Mouse (Mus musculus) CD8-positive naive resting alpha-beta T cell, adult 2 months (primary cell): Measurements from ENCODE around the gene Oas2.
A peak's percentile ranks its signal among the peaks of the same experiment; 100 is the strongest.

ENCODE experiments used
- DNase-seq, 2 experiments: peaks; one replicate each; pipeline ENCODE4 v3.0.0; 2022; ENCODE audit warnings: low read depth in 2 of 2, low spot score in 2 of 2

The Oas2 gene

DNA sequence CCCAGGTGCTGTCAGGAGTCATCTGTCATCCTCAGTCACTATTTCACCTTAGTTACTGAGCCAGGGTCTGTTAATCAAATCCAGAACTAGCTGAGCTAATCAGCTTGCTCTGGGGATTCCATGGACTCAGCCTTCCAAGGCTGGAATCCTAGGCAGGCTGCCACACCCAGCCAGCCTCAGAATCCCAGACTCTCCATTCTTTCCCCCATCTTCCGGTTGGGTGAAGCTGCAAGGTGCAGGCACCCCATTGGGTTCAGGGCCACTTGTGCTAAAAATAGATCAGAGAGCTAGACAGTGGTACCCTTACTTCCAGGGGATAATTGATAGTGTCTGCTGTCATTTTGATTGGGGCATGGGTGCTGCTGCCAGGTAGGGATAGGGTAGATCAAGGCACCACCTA lies 16.9 kb downstream of the Oas2 start:
- no peak for DNase-seq

DNA sequence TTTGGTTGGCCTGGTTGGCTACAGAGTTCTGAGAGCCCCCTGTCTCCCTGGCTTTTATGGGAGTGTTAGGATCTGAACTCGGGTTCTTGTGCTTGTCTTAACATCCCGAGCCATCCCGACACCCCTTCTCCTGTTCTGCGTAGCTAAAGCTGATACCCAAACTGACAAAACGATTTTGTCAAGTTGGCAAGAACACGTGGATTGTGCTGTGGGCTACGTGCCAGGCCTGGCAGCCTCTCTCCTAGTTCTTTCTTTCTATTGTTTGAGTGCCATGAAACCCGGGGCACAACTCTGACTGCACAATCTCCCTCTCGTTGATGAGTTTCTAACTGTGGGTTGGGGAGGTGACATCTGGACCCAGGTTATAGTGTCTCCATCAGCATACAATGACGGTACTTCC lies 20.3 kb downstream of the Oas2 start:
- DNase-seq, result no peak

DNA sequence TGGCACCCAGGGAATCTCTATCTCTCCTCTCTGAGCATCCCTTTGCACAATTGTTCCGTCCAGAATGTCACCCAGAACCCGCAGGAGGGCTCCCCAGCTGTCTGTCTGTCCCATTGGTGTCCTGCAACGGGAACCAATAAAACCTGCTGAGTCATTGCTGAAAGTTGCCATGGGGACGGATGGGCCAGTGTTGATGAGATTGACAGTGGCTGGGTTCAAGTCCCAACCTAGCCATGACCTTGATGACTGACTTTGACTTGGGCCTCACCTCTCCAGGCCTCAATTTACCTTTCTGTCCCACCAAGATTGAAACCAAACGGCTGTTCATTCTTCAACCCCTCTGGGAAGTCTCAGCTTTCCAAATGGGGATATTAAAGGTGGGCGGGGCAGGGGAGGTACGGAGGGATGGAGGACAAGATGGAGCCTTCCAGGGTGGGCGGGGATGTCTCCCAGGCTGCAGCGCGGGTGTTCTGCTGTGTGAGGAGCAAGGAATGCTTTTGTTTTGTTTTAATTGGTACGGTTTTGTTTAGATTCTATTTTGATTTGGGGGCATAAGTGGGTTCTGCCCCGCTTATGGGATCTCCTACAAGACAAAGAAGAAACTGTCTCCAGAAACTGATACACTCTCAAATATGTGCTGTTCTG lies 23.7 kb downstream of the Oas2 start:
- DNase-seq, result no peak

DNA sequence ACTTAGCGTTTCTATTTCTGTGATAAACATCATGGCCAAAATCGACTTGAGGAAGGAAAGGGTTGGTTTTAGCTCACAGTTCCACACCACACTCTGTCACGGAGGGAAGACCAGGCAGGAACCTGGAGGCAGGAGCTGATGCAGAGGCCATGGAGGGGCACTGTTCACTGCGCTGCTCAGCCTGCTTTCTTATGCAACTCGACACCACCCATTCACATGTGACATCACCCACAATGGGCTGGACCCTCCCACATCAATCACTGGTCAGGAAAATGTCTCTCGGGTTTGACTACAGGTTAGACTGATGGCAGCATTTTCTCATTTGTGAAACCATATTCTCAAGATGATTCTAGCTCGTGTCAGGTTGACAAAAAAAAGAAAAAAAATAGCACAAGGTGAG lies 28.6 kb downstream of the Oas2 start:
- no peak for DNase-seq

DNA sequence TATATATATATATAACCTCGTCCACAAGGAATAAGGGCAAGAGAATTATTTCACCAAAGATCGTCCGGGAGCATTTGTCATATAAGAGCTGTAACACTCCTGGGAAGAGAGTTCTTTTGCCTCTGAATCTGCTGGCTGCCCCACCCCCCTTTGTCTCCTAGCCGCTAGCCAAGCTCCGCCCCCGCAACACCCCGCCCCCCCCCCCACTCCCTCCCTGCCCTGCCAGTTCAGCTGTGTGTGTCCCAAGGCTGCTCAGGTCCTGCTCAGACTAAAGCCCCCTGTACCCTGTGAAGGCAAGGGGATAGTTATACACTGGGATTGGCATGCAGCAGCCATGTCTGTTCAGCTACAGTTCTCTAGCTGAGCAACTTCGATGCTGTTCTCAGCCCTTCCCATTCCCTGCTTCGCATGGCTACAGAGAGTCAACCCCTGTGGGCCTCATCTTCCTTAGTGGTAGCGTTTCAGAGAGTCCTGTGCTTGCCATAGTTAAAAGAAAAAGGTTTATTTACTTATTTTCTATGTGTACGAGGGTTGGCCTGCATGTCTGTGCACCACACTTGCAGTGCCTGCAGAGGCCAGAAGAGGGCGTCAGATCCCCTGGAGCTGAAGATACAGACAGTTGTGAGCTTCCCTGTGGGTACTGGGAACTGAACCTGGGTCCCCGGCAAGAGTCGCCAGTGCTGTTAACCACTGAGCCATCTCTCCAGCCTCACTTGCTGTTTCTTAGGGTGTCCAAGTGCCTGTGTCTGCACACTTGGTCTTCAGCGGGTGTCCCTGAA lies 30.9 kb downstream of the Oas2 start:
- no peak for DNase-seq

DNA sequence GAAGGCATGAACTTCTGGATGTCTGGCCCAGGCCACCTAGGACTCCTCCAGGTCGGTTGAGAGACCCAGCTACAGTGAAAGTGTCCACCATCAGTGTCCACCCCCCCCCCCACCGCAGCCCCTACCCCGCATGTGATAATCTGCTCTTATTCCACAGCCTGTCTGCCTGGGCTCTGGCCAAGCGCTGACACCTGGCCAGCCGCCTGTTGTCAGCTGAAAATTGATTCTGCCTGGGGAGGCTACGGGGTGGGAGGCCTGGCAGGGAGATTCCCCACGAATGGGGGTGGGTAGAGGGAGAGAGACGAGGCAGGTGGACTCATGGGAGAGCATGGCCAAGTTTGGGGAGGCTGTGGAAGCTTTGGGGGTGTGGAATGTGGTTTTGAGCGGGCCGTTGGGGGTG lies 32.5 kb downstream of the Oas2 start:
- DNase-seq, result no peak

DNA sequence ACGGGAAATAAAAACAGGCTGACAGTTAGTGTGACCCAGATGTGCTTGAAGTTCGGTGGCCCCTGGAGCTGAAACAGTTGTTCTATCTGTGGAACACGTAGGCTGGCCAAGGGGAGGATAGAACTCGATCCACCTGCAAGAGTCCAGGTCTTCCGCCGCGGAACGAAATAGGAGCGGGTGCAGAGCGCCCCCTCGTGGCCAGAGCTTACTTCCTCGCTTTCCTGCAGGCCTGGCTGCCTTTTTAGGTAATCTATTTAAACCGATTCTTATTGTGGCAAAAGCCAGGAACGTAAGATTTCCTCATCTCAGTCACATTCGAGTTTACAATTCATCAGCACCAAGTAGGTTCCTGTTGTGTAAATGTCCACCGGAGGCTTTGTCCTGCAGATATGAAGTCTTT lies 35.3 kb downstream of the Oas2 start:
- peak; percentile 87 to 88 for DNase-seq

DNA sequence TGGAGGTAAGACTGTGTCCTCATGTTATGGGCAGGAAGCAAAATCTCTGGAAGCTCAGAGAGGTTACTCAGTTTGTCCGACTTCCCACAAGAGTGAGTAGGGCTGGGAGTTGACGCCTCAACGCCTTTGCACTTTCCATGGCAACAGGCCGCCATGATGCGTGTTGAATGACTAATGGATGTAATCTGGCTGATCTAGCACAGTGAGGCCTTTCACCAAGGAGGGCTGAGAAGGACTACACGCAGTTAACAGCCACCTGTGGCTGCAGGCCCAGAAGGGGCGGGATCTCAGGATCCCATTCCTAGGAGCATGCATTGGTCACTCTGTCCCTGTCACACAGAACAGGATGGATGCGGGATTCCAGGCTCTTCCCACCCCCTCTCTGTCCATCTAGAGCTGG lies 36.9 kb downstream of the Oas2 start:
- no peak for DNase-seq

DNA sequence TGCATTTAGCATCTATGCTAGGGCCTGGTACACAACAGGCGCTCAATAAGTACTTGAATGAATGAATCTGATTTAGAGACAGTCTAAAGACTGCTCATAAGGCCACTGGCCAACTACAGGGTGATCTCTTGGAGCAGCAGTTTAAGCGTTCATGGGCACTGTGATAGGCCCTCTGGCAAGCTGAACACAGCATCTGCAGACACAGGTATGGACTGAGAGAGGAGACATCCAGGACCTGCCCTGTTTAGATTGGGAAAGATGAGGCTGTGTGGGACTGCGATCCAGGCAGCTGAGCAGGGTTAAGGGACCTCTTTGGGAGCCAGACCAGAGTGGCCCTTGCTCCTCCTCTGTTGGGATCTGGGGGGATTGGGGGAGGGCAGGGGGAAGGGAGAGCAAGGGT lies 37.8 kb downstream of the Oas2 start, which contains the start of gene Dtx1:
Gene Dtx1, minus strand, starts transcription at position 101 of the 400 bp plus-strand sequence.
- no peak for DNase-seq

DNA sequence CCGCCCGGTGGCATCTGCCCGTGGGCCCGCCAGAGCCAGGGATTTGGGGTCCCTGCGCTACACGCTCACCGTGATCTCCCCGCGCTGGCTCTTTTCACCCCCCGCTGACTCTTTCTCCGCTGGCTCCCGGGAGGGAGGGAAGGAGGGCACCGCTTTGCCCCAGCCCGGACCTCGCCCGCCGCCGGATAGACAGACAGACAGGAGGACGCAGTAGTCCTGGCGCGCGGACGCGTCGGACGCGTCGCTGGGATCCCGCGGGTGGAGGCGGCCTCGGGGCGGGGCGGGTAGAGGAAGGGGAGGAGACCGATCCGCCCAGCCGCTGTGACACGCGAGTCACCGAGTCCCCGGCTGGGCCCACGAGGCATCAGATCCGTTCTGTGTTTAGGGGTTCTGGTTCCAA lies 38.2 kb downstream of the Oas2 start:
- peak; percentile 73 to 81 for DNase-seq

DNA sequence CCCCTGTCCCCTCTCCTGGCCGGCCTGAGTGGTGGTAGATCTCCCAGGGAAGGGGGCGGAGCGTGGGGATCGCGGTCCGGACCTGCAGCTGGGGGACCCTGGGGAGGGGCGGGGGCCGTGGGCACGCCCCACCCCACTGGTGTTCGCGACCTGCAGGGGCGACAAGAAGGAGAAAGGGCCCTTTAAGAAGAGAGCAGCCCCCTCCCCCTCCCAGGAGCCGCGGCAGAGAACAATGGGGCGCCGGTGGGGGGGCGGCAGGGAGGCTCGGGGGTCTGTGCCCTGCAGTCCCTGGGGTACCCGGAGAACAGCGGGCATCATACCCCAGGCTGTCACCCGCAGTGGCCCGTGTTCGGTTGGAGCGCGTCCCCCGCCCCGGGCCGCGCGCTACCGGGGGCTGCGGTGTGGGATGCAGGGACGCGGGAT lies 38.8 kb downstream of the Oas2 start:
- DNase-seq, result no peak

DNA sequence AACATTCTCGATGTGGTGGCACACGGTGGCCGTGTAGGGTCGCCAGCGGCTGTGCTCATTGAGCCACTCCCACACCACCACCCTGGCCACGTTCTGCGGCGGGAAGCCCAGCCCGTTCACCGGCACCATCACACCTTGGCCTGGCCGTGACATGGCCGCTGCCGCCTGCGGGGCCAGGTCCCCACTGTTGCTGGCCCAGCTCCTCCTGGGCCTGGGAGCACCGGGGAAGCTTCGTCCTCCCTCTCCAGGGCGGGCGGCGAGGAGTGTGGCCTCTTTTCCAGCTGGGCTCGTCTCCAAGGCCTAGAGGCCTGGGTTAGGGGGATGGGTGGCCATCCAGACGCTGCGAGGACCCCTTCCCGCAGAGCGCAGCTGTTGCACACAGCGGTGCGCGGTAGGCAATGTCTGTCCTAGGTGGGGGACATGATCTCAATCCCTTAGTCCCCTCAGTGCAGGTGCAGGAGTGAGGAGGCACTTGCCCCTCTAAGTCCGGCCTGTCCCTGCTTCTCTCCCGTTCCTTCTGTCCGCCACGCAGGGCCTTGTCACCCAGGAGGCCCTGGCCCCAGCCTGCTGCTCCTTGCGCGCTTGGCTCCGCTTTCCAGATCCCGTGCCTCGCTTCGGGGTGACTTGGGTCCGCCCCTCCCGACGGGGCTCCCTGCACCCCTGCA lies 39.4 kb downstream of the Oas2 start:
- DNase-seq, result no peak

DNA sequence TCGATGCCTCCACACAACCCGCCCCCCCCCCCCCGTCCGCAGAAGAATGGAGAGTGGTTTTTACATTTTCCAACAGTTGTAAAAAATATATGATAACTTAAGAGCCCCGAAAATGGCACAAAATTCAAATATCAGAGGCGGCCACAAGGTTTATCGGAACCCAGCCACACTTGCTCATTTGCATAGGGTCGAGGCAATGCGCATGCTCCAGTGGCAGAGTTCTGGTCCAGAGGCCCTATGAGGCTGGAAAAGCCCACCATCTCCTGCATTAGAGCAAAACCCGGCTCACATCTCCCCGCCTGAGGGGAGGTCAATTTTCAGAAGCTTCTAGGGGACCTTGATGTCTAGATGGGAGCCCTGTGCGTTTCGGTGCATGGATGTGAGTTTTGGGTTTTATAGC lies 42.7 kb downstream of the Oas2 start:
- no peak for DNase-seq

DNA sequence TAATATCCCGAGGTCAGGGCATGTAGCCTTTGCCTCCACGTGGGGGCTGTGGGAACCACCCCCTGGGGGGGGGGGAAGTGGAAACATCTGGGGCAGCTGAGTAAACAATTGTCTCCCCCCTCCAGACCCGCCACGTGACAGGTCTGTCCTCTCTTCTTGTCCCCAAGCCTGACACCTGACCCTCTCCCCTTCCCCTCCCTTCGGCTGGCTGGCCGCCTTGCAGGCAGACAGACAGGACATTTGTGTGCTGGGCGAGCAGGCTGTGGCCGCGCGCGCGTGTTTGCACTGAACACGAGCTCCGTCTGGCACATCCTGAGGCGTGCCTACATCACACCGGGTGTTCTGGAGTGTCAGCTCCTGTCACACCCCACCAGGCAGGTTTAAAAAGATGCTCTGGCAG lies 43.1 kb downstream of the Oas2 start:
- DNase-seq, result no peak

DNA sequence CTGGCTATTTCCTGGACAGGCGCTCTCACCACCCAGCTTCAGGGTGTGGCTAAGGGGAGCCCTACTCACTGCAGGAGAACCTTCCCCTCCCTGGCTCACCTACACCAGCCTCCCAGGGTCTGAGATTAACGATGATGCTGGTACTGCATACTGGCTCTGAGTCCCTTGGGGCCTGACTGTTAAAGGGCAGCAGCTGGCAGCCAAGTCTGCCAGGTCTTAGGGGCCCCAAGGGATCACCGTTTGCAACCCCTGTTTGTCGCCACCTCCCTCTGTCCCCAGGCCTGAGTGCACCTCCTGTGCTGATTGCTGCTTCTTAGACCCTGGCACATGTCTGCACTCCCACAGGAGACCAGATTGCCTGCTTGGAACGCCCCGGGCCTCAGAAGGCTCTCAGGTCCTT lies 45.2 kb downstream of the Oas2 start:
- no peak for DNase-seq

DNA sequence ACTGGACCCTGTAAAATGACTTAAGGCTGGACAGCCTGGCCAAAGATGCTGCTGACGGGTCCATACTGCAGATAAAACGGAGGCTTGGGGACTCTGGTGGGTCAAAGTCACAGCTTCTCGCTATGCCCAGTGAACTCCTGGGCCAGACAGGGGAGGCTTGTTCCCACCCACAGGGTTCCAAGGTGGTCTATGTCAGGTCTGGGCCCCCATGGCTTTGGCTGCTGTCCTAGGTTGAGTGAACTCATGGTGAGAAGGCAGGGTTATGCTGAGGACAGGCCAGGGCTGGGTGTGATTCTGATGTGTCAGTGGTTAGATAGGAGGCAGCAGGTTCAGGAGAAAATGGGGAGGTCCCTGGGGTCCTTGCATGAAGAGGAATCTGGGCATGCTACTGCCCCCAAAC lies 46.0 kb downstream of the Oas2 start:
- DNase-seq, result no peak

DNA sequence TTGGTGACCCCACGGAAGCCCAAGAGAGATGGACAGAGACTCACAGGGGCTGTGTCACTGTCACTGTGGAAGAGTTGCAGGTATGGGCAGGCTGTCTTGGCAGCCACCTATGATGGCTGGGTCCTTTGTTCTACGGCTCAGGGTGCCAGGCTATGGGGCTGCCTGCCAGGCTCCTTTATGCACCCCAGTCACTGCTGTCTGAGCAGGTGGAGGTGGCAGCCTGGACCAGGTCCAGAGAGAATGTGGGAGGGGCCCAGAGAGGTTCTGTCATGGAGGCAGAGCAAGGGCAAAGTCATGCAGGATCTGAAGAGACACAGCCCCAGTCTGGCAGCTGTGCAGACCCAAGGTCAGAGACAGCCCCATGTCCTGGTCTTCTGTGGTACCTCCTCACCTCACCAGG lies 46.7 kb downstream of the Oas2 start:
- no peak for DNase-seq

DNA sequence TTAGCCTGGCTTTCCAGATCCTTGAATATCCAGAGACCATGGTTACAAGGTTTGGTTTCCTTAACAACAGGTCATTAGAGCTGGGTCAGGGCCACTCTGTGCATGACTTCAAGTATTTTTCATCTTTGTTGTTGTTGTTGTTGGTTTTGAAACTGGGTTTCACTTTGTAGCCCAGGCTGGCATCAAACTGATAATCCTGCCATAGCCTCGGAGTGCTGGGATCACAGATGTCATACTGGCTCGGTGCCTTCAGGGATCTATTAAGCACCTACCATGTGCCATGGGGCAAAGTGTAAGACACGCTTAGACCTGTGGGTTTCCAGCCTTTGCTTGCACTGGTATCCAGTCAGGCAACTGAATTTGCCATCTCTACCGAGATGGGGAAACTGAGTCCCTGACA lies 47.2 kb downstream of the Oas2 start:
- no peak for DNase-seq

DNA sequence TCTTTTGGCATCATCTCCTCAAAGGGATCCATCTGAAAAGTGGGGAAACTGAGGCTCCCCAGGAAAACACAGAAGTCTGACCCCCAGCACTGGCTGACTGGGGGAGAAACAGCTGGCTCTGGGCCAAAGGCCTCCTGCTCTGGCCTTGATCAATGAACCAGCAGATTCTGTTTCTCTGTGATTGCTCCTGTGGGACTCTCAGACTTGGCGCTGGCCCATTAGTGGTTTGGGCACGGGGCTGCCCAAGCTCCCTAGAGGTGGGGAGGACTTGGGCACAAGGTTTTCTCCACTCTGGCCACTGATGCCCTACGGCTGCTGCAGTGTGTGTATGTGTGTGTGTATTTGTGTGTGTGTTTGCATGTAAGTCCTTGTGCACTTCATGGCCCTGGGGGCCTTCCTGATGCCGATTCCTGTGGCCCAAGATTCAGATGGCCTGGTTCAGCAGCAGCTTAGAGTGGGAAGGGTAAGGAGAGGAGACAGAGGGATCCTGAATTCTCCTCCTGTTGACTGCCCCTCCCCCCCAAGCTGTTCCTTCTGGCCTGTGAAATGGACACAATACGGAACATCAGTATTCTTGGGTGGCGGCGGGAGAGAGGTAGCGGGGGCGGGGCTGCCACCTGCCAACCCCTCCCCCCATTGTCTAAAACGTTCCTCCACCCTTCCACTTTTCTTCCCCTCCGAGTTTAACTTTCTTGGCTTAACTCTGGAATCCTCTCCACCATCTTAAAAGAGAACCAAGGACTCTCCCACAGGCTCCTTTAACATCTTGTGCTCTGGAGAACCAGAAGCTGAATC lies 48.5 kb downstream of the Oas2 start:
- no peak for DNase-seq

DNA sequence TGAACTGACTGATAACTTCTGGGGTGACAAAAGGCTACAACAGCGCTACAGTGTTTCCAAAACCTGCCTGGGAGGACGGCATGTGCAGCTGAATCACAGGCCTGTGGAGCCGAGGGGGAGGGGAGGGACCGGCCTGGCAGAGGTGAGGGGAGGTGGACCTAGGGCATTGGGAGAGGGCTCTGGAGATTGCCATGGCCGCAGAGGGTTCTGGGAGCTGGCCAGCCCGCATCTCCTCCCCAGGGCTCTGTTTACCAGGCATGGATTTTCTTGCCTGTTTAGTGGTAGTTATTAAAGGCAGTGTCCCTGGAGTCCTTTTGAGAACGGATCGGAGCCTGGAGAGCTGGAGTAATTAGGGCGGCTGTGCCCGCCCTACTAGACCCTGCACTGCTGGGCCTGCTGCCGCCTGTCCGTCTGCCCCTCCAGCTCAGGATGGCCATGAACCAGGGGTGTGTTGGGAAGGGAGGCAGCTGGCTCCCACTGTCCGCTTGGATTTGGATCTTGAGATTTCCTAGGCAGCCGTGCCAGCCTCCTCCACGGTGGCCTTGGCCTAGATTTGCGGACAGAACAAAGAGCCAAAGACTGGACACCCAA lies 50.8 kb downstream of the Oas2 start:
- DNase-seq, result no peak

DNA sequence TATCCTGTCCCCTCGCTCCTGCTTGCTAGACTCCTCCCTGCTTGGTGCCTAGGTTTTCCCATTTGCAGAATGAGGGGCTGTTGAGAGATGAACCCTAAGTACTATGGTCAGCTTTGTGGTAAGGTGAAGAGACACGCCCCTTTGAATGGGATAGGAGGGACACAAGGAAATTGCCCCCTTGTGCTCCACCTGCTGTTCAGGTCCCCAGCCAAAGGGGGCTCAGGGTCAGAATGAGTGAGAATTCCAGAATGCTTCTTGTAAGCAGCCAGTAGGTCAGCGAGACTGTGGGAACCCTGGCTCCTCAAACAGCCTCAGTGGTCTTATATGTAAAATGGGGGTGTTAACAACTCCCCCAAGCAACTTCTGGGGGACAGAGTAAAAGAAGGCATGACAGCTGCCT lies 51.5 kb downstream of the Oas2 start:
- DNase-seq, result no peak
